ENCODE assay signal across 31 mouse cellular contexts in the genomic region with DNA sequence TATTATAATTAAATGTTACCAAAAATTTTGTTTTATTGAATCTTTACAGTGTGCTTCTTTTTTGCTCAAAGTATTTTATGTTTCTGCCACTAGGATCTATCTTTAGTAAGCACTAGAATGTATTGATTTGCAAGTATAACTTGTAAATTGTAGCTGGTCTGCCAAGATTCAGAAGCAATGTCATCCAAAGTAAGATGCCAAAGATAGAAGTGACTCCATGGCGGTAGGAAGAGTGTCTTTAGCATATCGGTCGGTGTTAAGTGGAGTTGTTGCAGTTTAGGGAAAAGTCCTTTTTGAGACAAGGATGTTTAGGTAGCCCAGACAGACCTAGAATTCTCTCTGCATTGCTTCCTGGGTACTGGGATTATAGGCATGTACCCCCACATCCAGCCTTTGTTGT. TPM values are rescaled to one million over a fixed set of nuclear protein-coding genes. Genes with fewer than 3 reads are reported as not detected.
"Had no signal": no experiment of that assay in that cellular context is flagged by ENCODE, and none has a peak within 500 bp of the region (broad histone marks: within the 10 kb centered on the region; RNA-seq: fewer than 3 reads in every experiment).

No protein-coding gene starts in this region.

- H3K27ac ChIP-seq: heart, embryonic 10.5 days; hindbrain, embryonic 10.5 days; hindbrain, embryonic 12.5 days; hindbrain, embryonic 14.5 days; intestine, embryonic 15.5 days; layer of hippocampus, adult 2 months; left cerebral cortex, adult 2 months; limb, embryonic 10.5 days; limb, embryonic 12.5 days; liver, embryonic 13.5 days; liver, embryonic 15.5 days had no signal

- H3K4me2 ChIP-seq: heart, embryonic 12.5 days; hindbrain, embryonic 12.5 days; hindbrain, embryonic 14.5 days; intestine, embryonic 15.5 days; limb, embryonic 12.5 days; liver, embryonic 11.5 days; liver, embryonic 13.5 days; liver, embryonic 15.5 days had no signal

- H3K4me3 ChIP-seq: heart, embryonic 10.5 days; heart, embryonic 12.5 days; hindbrain, embryonic 10.5 days; hindbrain, embryonic 12.5 days; intestine, embryonic 15.5 days; layer of hippocampus, adult 2 months; left cerebral cortex, adult 2 months; limb, embryonic 10.5 days; limb, embryonic 12.5 days; liver, embryonic 13.5 days; liver, embryonic 15.5 days had no signal

- H3K4me1 ChIP-seq: heart, embryonic 10.5 days; heart, embryonic 12.5 days; hindbrain, embryonic 10.5 days; hindbrain, embryonic 12.5 days; intestine, embryonic 15.5 days; limb, embryonic 10.5 days; limb, embryonic 12.5 days; liver, embryonic 13.5 days had no signal

- DNase-seq: gastrocnemius, postnatal 14 days; gastrocnemius, postnatal 36 days; heart, adult 18-20 months; heart, postnatal 10 days; heart, postnatal 4 days; kidney, adult 18-20 months; kidney, adult 8-10 months; kidney, postnatal 10 days; kidney, postnatal 25 days; kidney, postnatal 4 days; liver; liver, embryonic 13.5 days; liver, postnatal 0 days had no signal

- H3K27me3 ChIP-seq: heart, embryonic 12.5 days; hindbrain, embryonic 12.5 days; intestine, embryonic 15.5 days; limb, embryonic 12.5 days; liver, embryonic 13.5 days; liver, embryonic 15.5 days had no signal

- H3K9me3 ChIP-seq: heart, embryonic 10.5 days; heart, embryonic 12.5 days; hindbrain, embryonic 10.5 days; hindbrain, embryonic 12.5 days; intestine, embryonic 15.5 days; limb, embryonic 10.5 days; limb, embryonic 12.5 days; liver, embryonic 13.5 days; liver, embryonic 15.5 days had no signal

- H3K9ac ChIP-seq: heart, embryonic 12.5 days; hindbrain, embryonic 12.5 days; hindbrain, embryonic 14.5 days; intestine, embryonic 15.5 days; limb, embryonic 12.5 days; liver, embryonic 13.5 days; liver, embryonic 15.5 days; liver, postnatal 0 days had no signal

- ATAC-seq: hindbrain, embryonic 16.5 days; inflammation-experienced regulatory T-cells, adult 6 months; intestine, embryonic 15.5 days; intestine, postnatal 0 days; liver, postnatal 0 days had no signal

RNA-seq across cellular contexts. Expression of gene Marveld3, which starts 55.1 kb away (rescaled TPM):
- total RNA-seq: gastrocnemius, postnatal 36 days; granulocyte monocyte progenitor cell, adult 5-6 weeks; layer of hippocampus, postnatal 10 days; layer of hippocampus, postnatal 25 days had no signal
- polyA plus RNA-seq: inflammation-experienced regulatory T-cells, adult 6 months; liver, embryonic 13.5 days had no signal
